ENCODE assay signal across 8 mouse cellular contexts in the genomic region with DNA sequence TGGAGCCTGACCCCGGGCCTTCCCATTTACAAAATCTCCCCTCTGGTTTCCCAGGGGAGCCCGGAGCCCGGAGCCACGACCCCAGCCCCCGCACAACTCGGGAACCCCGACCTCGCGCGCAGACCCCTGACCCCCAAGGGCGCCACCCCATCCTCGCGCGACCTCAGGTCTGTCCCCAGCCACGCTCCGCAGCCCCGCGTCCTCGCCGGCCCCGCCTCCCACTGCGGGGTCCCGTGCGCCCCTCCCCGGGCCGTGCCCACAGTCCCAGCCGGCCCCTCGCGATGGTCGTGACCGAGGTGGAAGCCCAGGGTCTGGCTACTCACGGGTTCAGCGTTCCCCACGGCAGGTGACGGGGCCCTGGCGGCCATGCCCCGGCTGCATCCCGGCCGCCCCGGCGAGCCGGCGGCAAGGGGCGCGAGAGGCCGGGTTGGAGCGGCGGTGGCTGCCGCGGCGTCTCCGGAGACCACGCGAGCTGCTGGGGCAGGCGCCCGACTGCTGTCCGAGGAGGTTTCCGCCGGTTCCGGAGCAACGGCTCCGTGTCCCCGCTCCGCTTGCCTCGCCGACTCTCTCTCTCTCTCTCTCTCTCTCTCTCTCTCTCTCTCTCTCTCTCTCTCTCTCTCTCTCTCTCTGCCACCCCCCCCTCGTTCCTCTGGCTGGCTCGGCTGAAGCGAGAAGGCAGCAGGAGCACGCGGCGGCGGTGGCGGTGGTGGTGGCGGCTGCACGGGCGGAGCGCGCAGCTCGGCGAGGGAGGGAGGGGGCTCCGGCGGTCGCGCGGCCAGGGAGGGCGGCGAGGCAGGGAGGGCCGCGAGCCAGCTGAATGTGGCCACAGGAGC. TPM values are rescaled to one million over a fixed set of nuclear protein-coding genes. Genes with fewer than 3 reads are reported as not detected.
DNase-seq lines count a peak whose midpoint lies in the region; ATAC-seq and TF ChIP-seq lines count a peak whose summit lies in the region.

No protein-coding gene starts in this region.

- H3K9ac ChIP-seq in heart, embryonic 15.5 days: no peak overlapping the region
- H3K9ac ChIP-seq in heart, adult 2 months (ENCODE audit: low read depth, low read length): no peak overlapping the region
- peak overlapping the region; percentile 93 for H3K9ac ChIP-seq in forebrain, embryonic 13.5 days
- H3K9ac ChIP-seq in midbrain, embryonic 12.5 days (replicated peaks): peak overlapping the region; percentile 85

- H3K79me2 ChIP-seq in heart, adult 2 months (replicated peaks; ENCODE audit: control insufficient read depth, insufficient read depth, low read length): no peaks in the 10 kb centered on the region

- H3K9me3 ChIP-seq in heart, embryonic 15.5 days (replicated peaks): no peaks in the 10 kb centered on the region
- H3K9me3 ChIP-seq in forebrain, embryonic 13.5 days (replicated peaks): no peaks in the 10 kb centered on the region
- H3K9me3 ChIP-seq in midbrain, embryonic 12.5 days: no peaks in the 10 kb centered on the region

- no peak for DNase-seq in heart, adult 2 months
- no peak for DNase-seq in adrenal gland, adult (ENCODE audit: inconsistent age in 2 of 2, low spot score in 1 of 2)
- no peak for DNase-seq in thymus, postnatal 36 days
- no peak for DNase-seq in heart, postnatal 10 days

- no peaks in the 10 kb centered on the region for H3K36me3 ChIP-seq in heart, embryonic 15.5 days
- no peaks in the 10 kb centered on the region for H3K36me3 ChIP-seq in heart, adult 2 months (ENCODE audit: control insufficient read depth, insufficient read depth, low read length)
- H3K36me3 ChIP-seq in forebrain, embryonic 13.5 days (ENCODE audit: poor library complexity, severe bottlenecking): no peaks in the 10 kb centered on the region
- H3K36me3 ChIP-seq in midbrain, embryonic 12.5 days: no peaks in the 10 kb centered on the region

- no peak for TF ChIP-seq POLR2A in heart, adult 2 months (IDR thresholded peaks at IDR 0.05; ENCODE audit: insufficient read depth, low read depth, low read length)

- H3K27me3 ChIP-seq in heart, embryonic 15.5 days: peaks cover 87% of the 10 kb centered on the region
- H3K27me3 ChIP-seq in heart, adult 2 months (ENCODE audit: control insufficient read depth, insufficient read depth, low read length): peaks cover 22% of the 10 kb centered on the region
- H3K27me3 ChIP-seq in forebrain, embryonic 13.5 days: peaks cover 45% of the 10 kb centered on the region
- peaks cover 68% of the 10 kb centered on the region for H3K27me3 ChIP-seq in midbrain, embryonic 12.5 days

- peak overlapping the region; percentile 80 for H3K4me2 ChIP-seq in heart, embryonic 15.5 days
- peak overlapping the region; percentile 93 for H3K4me2 ChIP-seq in forebrain, embryonic 13.5 days
- H3K4me2 ChIP-seq in midbrain, embryonic 12.5 days (replicated peaks): peak overlapping the region; percentile 98

- H3K4me1 ChIP-seq in heart, embryonic 15.5 days (replicated peaks): peaks cover 34% of the 10 kb centered on the region
- H3K4me1 ChIP-seq in heart, adult 2 months (ENCODE audit: control insufficient read depth, insufficient read depth, low read length): no peaks in the 10 kb centered on the region
- peaks cover 58% of the 10 kb centered on the region for H3K4me1 ChIP-seq in forebrain, embryonic 13.5 days
- peaks cover 60% of the 10 kb centered on the region for H3K4me1 ChIP-seq in midbrain, embryonic 12.5 days

- no peak overlapping the region for H3K27ac ChIP-seq in heart, embryonic 15.5 days
- no peak overlapping the region for H3K27ac ChIP-seq in heart, adult 2 months
- H3K27ac ChIP-seq in forebrain, embryonic 13.5 days: peak overlapping the region; percentile 93
- peak overlapping the region; percentile 93 for H3K27ac ChIP-seq in midbrain, embryonic 12.5 days (replicated peaks)

- intact Hi-C loops in heart, adult 2 months (cut with DNase I): no loop called here
- intact Hi-C loops in heart, postnatal 10 days (cut with DNase I): no loop called here

- no peak for TF ChIP-seq EP300 in heart, adult 2 months (IDR thresholded peaks at IDR 0.05; ENCODE audit: insufficient read depth, low read depth, low read length)

- no peak for TF ChIP-seq CTCF in heart, adult 2 months (IDR thresholded peaks at IDR 0.05)

- 0 out of 2 replicates have a peak, but pooled peaks have one; percentile 24 for ATAC-seq in heart, embryonic 15.5 days (replicated peaks; ENCODE audit: insufficient number of reproducible peaks, insufficient read depth, low FRiP score, low read depth)
- ATAC-seq in cerebellum, adult (ENCODE audit: insufficient number of reproducible peaks, low FRiP score, low TSS enrichment): peak; percentile 32; the same call in 1 of the 2 replicates
- ATAC-seq in forebrain, embryonic 13.5 days: peak; percentile 59
- ATAC-seq in midbrain, embryonic 12.5 days (ENCODE audit: low FRiP score, low read depth): peak; percentile 55

- 1% methylated on average over 33 of the region's 90 CpGs for WGBS in heart, embryonic 15.5 days
- 2% methylated on average over 72 of the region's 90 CpGs for WGBS in heart, adult 2 months
- under 1% methylated on average over 43 of the region's 90 CpGs for WGBS in forebrain, embryonic 13.5 days
- WGBS in midbrain, embryonic 12.5 days: under 1% methylated on average over 72 of the region's 90 CpGs

- peak overlapping the region; percentile 43 for H3K4me3 ChIP-seq in heart, embryonic 15.5 days
- H3K4me3 ChIP-seq in heart, adult 2 months: no peak overlapping the region
- peak overlapping the region; percentile 77 for H3K4me3 ChIP-seq in forebrain, embryonic 13.5 days
- H3K4me3 ChIP-seq in midbrain, embryonic 12.5 days: peak overlapping the region; percentile 76

RNA-seq across cellular contexts. Expression of gene Rbfox3, which starts 2.2 kb away (rescaled TPM):
- polyA plus RNA-seq in heart, embryonic 15.5 days (2015; fragmentation: Nextera tagmentation; extraction: Ambion mirVana): 0.06 and 0.27 TPM in 2 replicates
- total RNA-seq in heart, adult 2 months (2021): under 1 TPM; 0.16 to 0.23 TPM
- polyA plus RNA-seq in heart, adult 2 months (2012; rRNA removed): not detected in 2 replicates
- 32.0 and 34.0 TPM in 2 replicates for polyA plus RNA-seq in forebrain, embryonic 13.5 days (2015; fragmentation: Nextera tagmentation; extraction: Ambion mirVana)
- 16.0 and 17.0 TPM in 2 replicates for polyA plus RNA-seq in midbrain, embryonic 12.5 days (2016; fragmentation: Nextera tagmentation; extraction: Ambion mirVana)
- under 1 TPM in 1 of 2 experiments, not detected in 1; 0.36 TPM for total RNA-seq in heart, postnatal 10 days (2021)

Comparison
In these comparisons a context has a peak if more than half of its experiments do, and no peak if none do; other contexts are left out.
1. H3K27ac ChIP-seq: peak in forebrain, embryonic 13.5 days (single experiment) and midbrain, embryonic 12.5 days (single experiment); none in heart, embryonic 15.5 days (single experiment) and heart, adult 2 months (single experiment).
2. H3K9ac ChIP-seq: peak in forebrain, embryonic 13.5 days (single experiment) and midbrain, embryonic 12.5 days (single experiment); none in heart, embryonic 15.5 days (single experiment) and heart, adult 2 months (single experiment).
3. RNA of gene Rbfox3, which starts 2.2 kb away (polyA plus RNA-seq): 32.0 to 34.0 TPM in forebrain, embryonic 13.5 days and 16.0 to 17.0 TPM in midbrain, embryonic 12.5 days; 0.06 to 0.27 TPM in heart, embryonic 15.5 days and not detected in heart, adult 2 months; every median in the first group is over 10 times any median in the second.
4. Peak in every context shown above with its lines, with median percentiles within 50 percentile points of each other: ATAC-seq and H3K4me2 ChIP-seq.